Mouse (Mus musculus) liver, embryonic 11.5 days (tissue): ENCODE measurements around the gene Bad. TPM values are rescaled to one million over a fixed set of nuclear protein-coding genes. Genes with fewer than 3 reads are reported as not detected.
A peak's percentile ranks its signal among the peaks of the same experiment; 100 is the strongest.

Experiments used
- ATAC-seq: fragments of 200-750 bp; cut with Nextera tagmentation; replicated peaks from 2 replicates; pipeline ENCODE4 v1.8.0; 2017; ENCODE audit warnings: moderate number of reproducible peaks, mild to moderate bottlenecking, moderate TSS enrichment, moderate library complexity; ENCODE audit not compliant: low FRiP score
- DNase-seq: peaks from one replicate; pipeline ENCODE4 v3.0.0-alpha.2; 2017; ENCODE audit warnings: low spot score
- H3K27ac ChIP-seq: fragments of 300-500 bp; sonication (generic); 2 replicates; pipeline ENCODE4 v1.5.1; 2014; ENCODE audit warnings: mild to moderate bottlenecking, low read depth, low read length, control low read depth
- H3K27me3 ChIP-seq: fragments of 300-500 bp; sonication (generic); replicated peaks from 2 replicates; pipeline ENCODE4 v1.6.1; 2014; ENCODE audit warnings: low read length, mixed read lengths; ENCODE audit not compliant: control insufficient read depth, insufficient read depth
- H3K36me3 ChIP-seq: fragments of 300-500 bp; sonication (generic); 2 replicates; pipeline ENCODE4 v1.6.1; 2014; ENCODE audit warnings: mild to moderate bottlenecking, low read length, moderate library complexity, mixed read lengths; ENCODE audit not compliant: control insufficient read depth, insufficient read depth
- H3K4me1 ChIP-seq: fragments of 300-500 bp; sonication (generic); replicated peaks from 2 replicates; pipeline ENCODE4 v1.6.1; 2014; ENCODE audit warnings: low read length, mixed read lengths; ENCODE audit not compliant: control insufficient read depth, insufficient read depth
- H3K4me2 ChIP-seq: fragments of 300-500 bp; sonication (generic); 2 replicates; pipeline ENCODE4 v1.6.1; 2014; ENCODE audit warnings: mild to moderate bottlenecking, control low read depth, moderate library complexity
- H3K4me3 ChIP-seq: fragments of 300-500 bp; sonication (generic); 2 replicates; pipeline ENCODE4 v1.5.1; 2014; ENCODE audit warnings: low read depth, low read length, control low read depth
- H3K9ac ChIP-seq: fragments of 300-500 bp; sonication (generic); 2 replicates; pipeline ENCODE4 v1.6.1; 2014; ENCODE audit warnings: low read depth, low read length, control low read depth
- H3K9me3 ChIP-seq: fragments of 300-500 bp; sonication (generic); 2 replicates; pipeline ENCODE4 v1.6.1; 2016; ENCODE audit warnings: low read length, inconsistent platforms, mixed read lengths; ENCODE audit not compliant: control insufficient read depth
- WGBS: fragments of 180-500 bp; shearing (Covaris S2); extraction: QIAGEN DNeasy Blood & Tissue Kit; methylation state at CpG from one replicate; pipeline ENCODE4 v1.1.7; 2014; 5-methylcytosine and 5-hydroxymethylcytosine counted together
- polyA plus RNA-seq: library from polyadenylated mRNA; unstranded; fragments of >200 nt; fragmentation: Nextera tagmentation; extraction: Ambion mirVana; gene quantifications from 2 replicates; pipeline ENCODE4 v1.2.1, GENCODE M21; 2014

The Bad gene
- polyA plus RNA-seq, 1 experiment from 2014 or later, result 54.7 TPM

DNA sequence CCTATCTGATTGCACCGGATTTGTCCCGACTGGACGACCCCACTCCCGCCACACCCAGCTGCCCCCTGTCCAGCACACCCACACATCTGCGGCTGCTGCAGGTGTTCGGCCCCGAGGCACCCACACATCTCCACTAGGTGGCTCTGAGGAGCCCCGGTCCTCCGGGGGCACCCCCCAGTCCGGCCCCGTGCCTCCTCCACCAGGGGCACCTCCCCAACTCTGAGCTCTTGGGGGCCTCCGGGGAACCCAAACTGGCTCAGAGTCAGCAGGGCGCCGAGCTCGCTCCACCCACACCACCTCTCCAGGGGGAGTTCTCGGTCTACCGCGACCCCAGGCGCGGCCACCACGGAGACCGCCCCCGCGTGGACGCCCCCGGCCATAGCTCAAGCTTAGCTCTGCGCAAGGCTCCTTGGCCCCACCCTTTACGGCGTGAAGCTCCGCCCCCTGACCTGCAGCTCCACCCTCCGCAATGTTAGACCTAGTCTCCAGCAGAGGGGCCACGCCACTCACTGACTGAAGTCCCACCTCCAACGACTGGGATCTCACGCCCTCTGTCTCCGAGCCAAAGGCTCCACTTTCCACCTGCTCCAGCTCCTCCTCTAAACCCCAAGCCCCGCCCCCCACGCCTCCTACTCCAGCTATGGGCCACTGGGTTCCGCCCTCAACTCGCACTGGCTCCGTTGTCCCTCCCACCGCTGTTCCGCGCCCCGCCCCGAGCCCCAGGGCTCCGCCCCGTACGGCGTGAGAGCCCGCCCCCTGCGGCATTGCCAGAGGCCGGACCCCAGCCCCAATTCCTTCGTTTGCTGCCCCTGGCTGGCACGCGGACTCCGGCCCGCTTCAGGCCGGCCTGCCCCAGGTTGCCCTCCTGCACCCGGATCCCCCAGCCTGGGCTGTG is 38.1 kb downstream of the Bad start:
- peaks cover 29% of the 10 kb centered on the region for H3K4me1 ChIP-seq
- peak overlapping the region; percentile 73 for H3K27ac ChIP-seq
- peak overlapping the region; percentile 80 for H3K9ac ChIP-seq
- H3K27me3 ChIP-seq, result no peaks in the 10 kb centered on the region
- under 1% methylated on average over 59 of the region's 59 CpGs for WGBS
- ATAC-seq, result peak; percentile 86
- H3K4me3 ChIP-seq, result peak overlapping the region; percentile 66
- H3K36me3 ChIP-seq, result peaks cover 22% of the 10 kb centered on the region
- no peaks in the 10 kb centered on the region for H3K9me3 ChIP-seq
- peak; percentile 100 for DNase-seq
- peak overlapping the region; percentile 96 for H3K4me2 ChIP-seq

GRCm38 (mm10) chr19:6980381-6981093 is 38.9 kb downstream of the Bad start, which contains the start of gene Fkbp2:
Fkbp2 (minus strand) TSS chr19:6980501.
- peaks cover 29% of the 10 kb centered on the region for H3K4me1 ChIP-seq
- DNase-seq (peak; percentile 99), ATAC-seq (peak; percentile 81)
- under 1% methylated on average over 38 of the region's 38 CpGs for WGBS
- no peaks in the 10 kb centered on the region for H3K27me3 ChIP-seq
- no peaks in the 10 kb centered on the region for H3K9me3 ChIP-seq
- peak within 1 kb of the TSS; percentile 73 for H3K27ac ChIP-seq
- H3K9ac ChIP-seq, result peak within 1 kb of the TSS; percentile 80
- peaks cover 29% of the 10 kb centered on the region for H3K36me3 ChIP-seq
- peak within 1 kb of the TSS; percentile 66 for H3K4me3 ChIP-seq
- H3K4me2 ChIP-seq, result peak within 1 kb of the TSS; percentile 96

DNA sequence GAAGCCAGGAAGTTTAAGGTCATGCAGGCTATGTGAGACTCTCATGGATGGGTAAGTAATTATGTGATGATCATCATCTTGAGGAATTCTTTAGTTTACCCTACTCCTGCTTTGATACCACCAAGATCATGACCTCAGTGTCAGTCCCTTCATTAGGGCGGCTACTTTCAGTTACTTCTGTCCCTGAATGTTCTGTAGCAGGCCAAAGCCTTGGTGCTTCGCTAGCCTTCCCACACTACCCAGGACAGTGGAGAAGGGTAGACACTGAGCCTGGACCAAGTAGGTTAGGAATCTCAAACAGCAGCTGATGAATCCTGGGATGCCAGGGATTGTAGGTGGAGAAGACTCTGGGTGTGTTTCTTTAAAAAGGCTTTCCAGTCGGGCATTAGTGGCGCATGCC is 39.8 kb downstream of the Bad start:
- Histone ChIP-seq H3K27me3 (no peaks in the 10 kb centered on the region), H3K9me3 (no peaks in the 10 kb centered on the region), H3K4me3 (peak overlapping the region; percentile 66), H3K27ac (no peak overlapping the region), H3K4me2 (peak overlapping the region; percentile 85), H3K36me3 (peaks cover 29% of the 10 kb centered on the region), H3K4me1 (peaks cover 32% of the 10 kb centered on the region), H3K9ac (peak overlapping the region; percentile 71; the same call in 1 of the 2 replicates)
- WGBS, result 90% methylated on average over 4 of the region's 4 CpGs
- no peak for ATAC-seq
- no peak for DNase-seq

GRCm38 (mm10) chr19:6983621-6984020 is 42.0 kb downstream of the Bad start:
- peaks cover 12% of the 10 kb centered on the region for H3K36me3 ChIP-seq
- no peak overlapping the region for H3K27ac ChIP-seq
- no peak for DNase-seq
- no peaks in the 10 kb centered on the region for H3K27me3 ChIP-seq
- no peak overlapping the region for H3K9ac ChIP-seq
- WGBS, result 95% methylated on average over 5 of the region's 5 CpGs
- ATAC-seq, result no peak
- H3K9me3 ChIP-seq, result no peaks in the 10 kb centered on the region
- no peak overlapping the region for H3K4me3 ChIP-seq
- H3K4me2 ChIP-seq, result no peak overlapping the region
- peaks cover 24% of the 10 kb centered on the region for H3K4me1 ChIP-seq

DNA sequence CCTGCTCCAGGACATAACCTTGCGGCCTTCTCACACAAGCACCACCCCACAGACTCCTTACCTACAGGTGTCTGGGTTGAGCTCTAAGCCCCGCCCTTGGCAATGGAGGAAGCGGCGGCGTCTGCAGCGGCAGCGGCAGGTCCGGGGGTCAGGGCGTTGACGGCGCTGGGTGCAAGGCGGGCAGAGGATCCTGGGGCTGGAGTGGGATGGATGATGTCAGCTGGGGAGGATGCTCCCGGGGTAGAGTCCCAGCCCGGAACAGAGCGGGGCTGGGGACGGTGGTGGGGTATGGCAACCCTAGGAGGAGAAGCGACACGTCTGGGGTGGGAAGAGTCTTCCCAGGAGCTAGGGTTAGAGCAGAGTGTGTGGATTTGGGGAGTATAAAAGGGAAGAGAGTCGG is 43.6 kb downstream of the Bad start:
- Histone ChIP-seq H3K4me2 (no peak overlapping the region), H3K27ac (no peak overlapping the region)

GRCm38 (mm10) chr19:6985951-6986708 is 44.5 kb downstream of the Bad start:
- 0 out of 2 replicates have a peak, but pooled peaks have one; percentile 8 for ATAC-seq
- H3K4me2 ChIP-seq, result peak overlapping the region; percentile 89
- H3K9ac ChIP-seq, result peak overlapping the region; percentile 86
- WGBS, result 60% methylated on average over 10 of the region's 10 CpGs
- no peak overlapping the region for H3K27ac ChIP-seq
- H3K4me1 ChIP-seq, result peaks cover 16% of the 10 kb centered on the region
- no peaks in the 10 kb centered on the region for H3K9me3 ChIP-seq
- no peaks in the 10 kb centered on the region for H3K27me3 ChIP-seq
- DNase-seq, result no peak
- peaks cover 12% of the 10 kb centered on the region; the same call in 1 of the 2 replicates for H3K36me3 ChIP-seq
- H3K4me3 ChIP-seq, result peak overlapping the region; percentile 83

More for the DNA sequence above, 43.6 kb downstream of the Bad start:
- no peak overlapping the region for H3K4me3 ChIP-seq
- DNase-seq, result no peak
- H3K36me3 ChIP-seq, result peaks cover 12% of the 10 kb centered on the region; the same call in 1 of the 2 replicates
- no peaks in the 10 kb centered on the region for H3K9me3 ChIP-seq
- H3K9ac ChIP-seq, result no peak overlapping the region
- H3K4me1 ChIP-seq, result peaks cover 16% of the 10 kb centered on the region
- ATAC-seq, result no peak
- no peaks in the 10 kb centered on the region for H3K27me3 ChIP-seq
- 81% methylated on average over 19 of the region's 19 CpGs for WGBS

GRCm38 (mm10) chr19:6987061-6987903 is 45.6 kb downstream of the Bad start, which contains the start of gene Vegfb:
Vegfb (minus strand) TSS chr19:6987651.
- peak within 1 kb of the TSS; percentile 89 for H3K4me2 ChIP-seq
- peak within 1 kb of the TSS; percentile 86 for H3K9ac ChIP-seq
- DNase-seq (peak; percentile 74), ATAC-seq (peak; percentile 60)
- peak within 1 kb of the TSS; percentile 83 for H3K4me3 ChIP-seq
- H3K4me1 ChIP-seq, result peaks cover 20% of the 10 kb centered on the region
- H3K27me3 ChIP-seq, result no peaks in the 10 kb centered on the region
- H3K36me3 ChIP-seq, result peaks cover 12% of the 10 kb centered on the region; the same call in 1 of the 2 replicates
- under 1% methylated on average over 69 of the region's 85 CpGs for WGBS
- H3K9me3 ChIP-seq, result no peaks in the 10 kb centered on the region
- H3K27ac ChIP-seq, result peak within 1 kb of the TSS; percentile 70
